Mouse (Mus musculus): ENCODE results near the gene Borcs5. TPM values are rescaled to one million over a fixed set of nuclear protein-coding genes. Genes with fewer than 3 reads are reported as not detected.

The Borcs5 gene
- polyA plus RNA-seq, 1 experiment from 2014 or later, result 20.0 TPM

DNA sequence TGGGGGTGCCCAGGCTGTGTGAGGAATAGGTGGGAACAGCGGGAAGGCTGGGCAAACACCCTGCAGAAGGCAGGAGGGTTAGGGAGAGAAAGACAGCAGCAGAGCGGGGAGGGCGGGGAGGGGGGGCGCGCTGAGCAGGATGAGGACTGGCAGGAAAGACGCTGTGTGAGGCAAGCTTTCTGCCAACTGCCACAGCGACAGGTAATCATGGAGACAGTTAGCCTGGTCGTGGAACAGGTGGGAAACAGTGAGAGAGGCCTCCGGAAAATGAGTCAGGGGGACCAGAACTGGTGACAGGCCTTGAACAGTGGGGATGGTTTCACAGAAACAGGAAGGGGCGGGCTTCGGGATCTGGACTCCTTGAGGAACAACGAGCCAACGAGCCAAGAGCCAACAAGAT lies 27.4 kb upstream of the Borcs5 start:
- no peak for ATAC-seq (replicated peaks; ENCODE audit: low FRiP score, low read depth)
- Histone ChIP-seq H3K9ac (ENCODE audit: low read depth, low read length) (no peak overlapping the region), H3K9me3 (replicated peaks; ENCODE audit: low read length) (no peaks in the 10 kb centered on the region), H3K36me3 (ENCODE audit: insufficient read depth, low read length) (no peaks in the 10 kb centered on the region), H3K4me1 (replicated peaks; ENCODE audit: insufficient read depth, low read length) (peaks cover 12% of the 10 kb centered on the region), H3K27ac (no peak overlapping the region), H3K4me3 (replicated peaks; ENCODE audit: low read depth, low read length) (no peak overlapping the region), H3K27me3 (ENCODE audit: insufficient read depth, low read length) (no peaks in the 10 kb centered on the region), H3K4me2 (ENCODE audit: low read length) (no peak overlapping the region)
- TF ChIP-seq CTCF (IDR thresholded peaks at IDR 0.05; ENCODE audit: low read depth), result no peak
- WGBS, result 80% methylated on average over 13 of the region's 13 CpGs
- no peak for DNase-seq (ENCODE audit: low spot score)

DNA sequence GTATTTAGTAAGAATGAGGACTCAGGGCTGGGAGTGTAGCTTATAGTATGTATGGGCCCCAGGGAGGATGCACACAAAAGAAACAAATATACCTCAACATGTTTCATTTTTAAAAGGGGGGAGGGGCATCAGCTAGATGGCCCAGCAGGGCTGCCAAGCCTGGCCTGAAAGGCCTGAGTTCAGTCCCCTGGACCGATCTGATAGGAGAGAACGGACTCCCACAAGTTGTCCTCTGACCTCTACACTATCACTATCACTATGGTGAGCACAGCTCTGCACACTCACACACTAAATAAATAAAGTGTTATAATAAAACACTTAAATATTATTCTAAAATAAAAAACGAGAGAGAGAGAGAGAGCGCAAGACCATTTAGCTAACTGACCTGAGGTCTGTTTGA lies 25.0 kb upstream of the Borcs5 start:
- H3K4me1 ChIP-seq (replicated peaks; ENCODE audit: insufficient read depth, low read length), result peaks cover 9% of the 10 kb centered on the region
- no peak for DNase-seq (ENCODE audit: low spot score)
- H3K36me3 ChIP-seq (ENCODE audit: insufficient read depth, low read length), result no peaks in the 10 kb centered on the region
- H3K9me3 ChIP-seq (replicated peaks; ENCODE audit: low read length), result no peaks in the 10 kb centered on the region
- ATAC-seq (replicated peaks; ENCODE audit: low FRiP score, low read depth), result 0 out of 2 replicates have a peak, but pooled peaks have one; percentile 27
- no peak overlapping the region for H3K9ac ChIP-seq (ENCODE audit: low read depth, low read length)
- H3K4me2 ChIP-seq (ENCODE audit: low read length), result peak overlapping the region; percentile 39; the same call in 1 of the 2 replicates
- no peak for TF ChIP-seq CTCF (IDR thresholded peaks at IDR 0.05; ENCODE audit: low read depth)
- no peak overlapping the region for H3K4me3 ChIP-seq (replicated peaks; ENCODE audit: low read depth, low read length)
- WGBS, result 34% methylated on average over 4 of the region's 4 CpGs
- no peaks in the 10 kb centered on the region for H3K27me3 ChIP-seq (ENCODE audit: insufficient read depth, low read length)
- H3K27ac ChIP-seq, result no peak overlapping the region

DNA sequence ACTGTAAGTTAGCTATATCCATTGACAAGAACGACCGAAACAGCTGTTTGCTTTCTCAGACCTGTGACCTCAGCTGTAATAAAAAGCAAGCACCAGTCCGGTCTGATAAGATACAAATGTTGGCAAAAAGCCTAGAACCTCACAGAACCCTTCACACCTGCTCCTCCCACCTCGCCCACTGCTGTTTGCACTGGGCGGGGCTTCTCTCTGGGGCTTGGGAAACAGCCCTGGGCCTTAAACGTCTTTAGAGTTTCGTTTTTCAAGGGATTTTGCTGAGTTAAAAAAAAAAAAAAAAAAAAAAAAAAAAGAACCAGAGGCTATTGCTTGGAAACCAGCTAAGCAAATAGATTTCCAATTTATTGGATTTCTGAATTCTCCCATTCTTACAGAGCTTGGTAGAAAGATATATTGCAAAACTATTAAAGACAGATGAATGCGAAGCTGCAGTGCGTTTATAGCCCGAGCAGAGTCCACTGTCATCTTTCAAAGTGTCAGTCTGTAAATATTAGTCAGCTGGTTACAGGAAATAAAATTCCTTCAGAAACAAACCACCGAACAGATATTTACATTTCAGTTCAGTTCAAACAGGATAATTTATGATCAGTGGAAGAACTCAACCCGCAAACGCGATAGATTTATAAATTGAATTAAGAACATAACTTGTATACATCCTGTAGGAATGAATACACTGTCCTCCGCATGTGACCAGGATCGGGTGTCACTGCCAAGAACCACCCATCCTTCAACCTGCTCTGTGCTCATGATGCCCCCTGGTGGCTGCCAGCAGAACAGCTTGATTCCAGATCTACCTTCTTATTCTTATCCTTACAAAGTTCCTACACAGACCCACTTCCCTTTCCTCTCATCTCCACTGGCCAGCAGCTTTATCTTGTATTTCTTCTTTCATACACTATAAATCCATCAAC lies 24.3 kb upstream of the Borcs5 start:
- 6% methylated on average over 16 of the region's 16 CpGs for WGBS
- ATAC-seq (replicated peaks; ENCODE audit: low FRiP score, low read depth) (peak; percentile 66), DNase-seq (ENCODE audit: low spot score) (peak; percentile 90)
- H3K9me3 ChIP-seq (replicated peaks; ENCODE audit: low read length), result no peaks in the 10 kb centered on the region
- peaks cover 8% of the 10 kb centered on the region for H3K4me1 ChIP-seq (replicated peaks; ENCODE audit: insufficient read depth, low read length)
- no peak overlapping the region for H3K27ac ChIP-seq
- H3K9ac ChIP-seq (ENCODE audit: low read depth, low read length), result no peak overlapping the region
- H3K27me3 ChIP-seq (ENCODE audit: insufficient read depth, low read length), result no peaks in the 10 kb centered on the region
- no peaks in the 10 kb centered on the region for H3K36me3 ChIP-seq (ENCODE audit: insufficient read depth, low read length)
- peak overlapping the region; percentile 39 for H3K4me2 ChIP-seq (ENCODE audit: low read length)
- H3K4me3 ChIP-seq (replicated peaks; ENCODE audit: low read depth, low read length), result no peak overlapping the region
- peak; percentile 100 for TF ChIP-seq CTCF (IDR thresholded peaks at IDR 0.05; ENCODE audit: low read depth)

DNA sequence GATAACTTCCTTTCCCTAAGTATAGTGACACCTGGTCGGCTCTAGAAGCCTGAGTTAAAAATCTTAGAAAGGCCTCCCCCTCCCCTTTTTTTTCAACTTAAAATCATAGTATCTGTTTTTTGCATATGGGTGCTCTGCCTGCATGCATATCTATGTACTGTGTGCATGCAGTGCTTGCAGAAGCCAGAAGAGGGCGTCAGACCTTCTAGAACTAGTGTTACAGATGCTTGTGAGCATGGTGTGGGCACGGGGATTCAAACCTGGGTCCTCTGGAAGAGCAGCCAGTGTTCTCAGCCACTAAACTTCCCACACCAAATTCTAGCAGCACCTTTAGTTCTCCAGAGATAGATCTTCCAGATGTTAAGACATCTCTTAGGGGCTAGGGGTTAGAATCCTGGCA lies 21.7 kb upstream of the Borcs5 start:
- DNase-seq (ENCODE audit: low spot score) (no peak), ATAC-seq (replicated peaks; ENCODE audit: low FRiP score, low read depth) (no peak)
- 53% methylated on average over 3 of the region's 3 CpGs for WGBS
- Histone ChIP-seq H3K27me3 (ENCODE audit: insufficient read depth, low read length) (no peaks in the 10 kb centered on the region), H3K36me3 (ENCODE audit: insufficient read depth, low read length) (no peaks in the 10 kb centered on the region), H3K4me3 (replicated peaks; ENCODE audit: low read depth, low read length) (no peak overlapping the region), H3K9me3 (replicated peaks; ENCODE audit: low read length) (no peaks in the 10 kb centered on the region), H3K4me2 (ENCODE audit: low read length) (no peak overlapping the region), H3K27ac (no peak overlapping the region), H3K9ac (ENCODE audit: low read depth, low read length) (no peak overlapping the region), H3K4me1 (replicated peaks; ENCODE audit: insufficient read depth, low read length) (peaks cover 4% of the 10 kb centered on the region; the same call in 1 of the 2 replicates)
- peak; percentile 31; the same call in 1 of the 2 replicates for TF ChIP-seq CTCF (IDR thresholded peaks at IDR 0.05; ENCODE audit: low read depth)

DNA sequence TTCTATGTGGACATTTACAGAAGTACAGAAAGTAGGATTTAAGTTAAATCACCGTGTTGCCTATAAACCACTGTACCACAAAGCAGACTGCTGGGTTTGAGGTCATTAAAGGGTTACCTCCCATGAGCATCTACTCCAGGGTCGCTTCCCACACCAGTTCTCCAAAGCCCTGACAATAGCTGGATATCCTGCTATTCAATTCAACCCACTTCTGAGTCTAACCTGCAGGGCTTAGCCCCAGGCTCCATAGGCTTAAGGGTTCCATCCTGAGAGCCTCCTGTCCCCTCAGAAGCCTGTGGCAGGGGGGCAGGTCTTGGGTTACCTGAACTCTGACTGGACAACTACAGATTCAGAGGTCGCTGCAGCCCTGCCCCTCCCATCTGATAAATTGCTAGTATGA lies 19.2 kb upstream of the Borcs5 start:
- 57% methylated on average over 3 of the region's 3 CpGs for WGBS
- H3K27me3 ChIP-seq (ENCODE audit: insufficient read depth, low read length), result no peaks in the 10 kb centered on the region
- ATAC-seq (replicated peaks; ENCODE audit: low FRiP score, low read depth), result no peak
- TF ChIP-seq CTCF (IDR thresholded peaks at IDR 0.05; ENCODE audit: low read depth), result no peak
- no peak overlapping the region for H3K4me2 ChIP-seq (ENCODE audit: low read length)
- H3K9me3 ChIP-seq (replicated peaks; ENCODE audit: low read length), result no peaks in the 10 kb centered on the region
- H3K4me3 ChIP-seq (replicated peaks; ENCODE audit: low read depth, low read length), result no peak overlapping the region
- no peak overlapping the region for H3K27ac ChIP-seq
- 0 out of 2 replicates have a peak, but pooled peaks cover 6% of the 10 kb centered on the region for H3K4me1 ChIP-seq (replicated peaks; ENCODE audit: insufficient read depth, low read length)
- no peaks in the 10 kb centered on the region for H3K36me3 ChIP-seq (ENCODE audit: insufficient read depth, low read length)
- no peak for DNase-seq (ENCODE audit: low spot score)
- H3K9ac ChIP-seq (ENCODE audit: low read depth, low read length), result no peak overlapping the region

DNA sequence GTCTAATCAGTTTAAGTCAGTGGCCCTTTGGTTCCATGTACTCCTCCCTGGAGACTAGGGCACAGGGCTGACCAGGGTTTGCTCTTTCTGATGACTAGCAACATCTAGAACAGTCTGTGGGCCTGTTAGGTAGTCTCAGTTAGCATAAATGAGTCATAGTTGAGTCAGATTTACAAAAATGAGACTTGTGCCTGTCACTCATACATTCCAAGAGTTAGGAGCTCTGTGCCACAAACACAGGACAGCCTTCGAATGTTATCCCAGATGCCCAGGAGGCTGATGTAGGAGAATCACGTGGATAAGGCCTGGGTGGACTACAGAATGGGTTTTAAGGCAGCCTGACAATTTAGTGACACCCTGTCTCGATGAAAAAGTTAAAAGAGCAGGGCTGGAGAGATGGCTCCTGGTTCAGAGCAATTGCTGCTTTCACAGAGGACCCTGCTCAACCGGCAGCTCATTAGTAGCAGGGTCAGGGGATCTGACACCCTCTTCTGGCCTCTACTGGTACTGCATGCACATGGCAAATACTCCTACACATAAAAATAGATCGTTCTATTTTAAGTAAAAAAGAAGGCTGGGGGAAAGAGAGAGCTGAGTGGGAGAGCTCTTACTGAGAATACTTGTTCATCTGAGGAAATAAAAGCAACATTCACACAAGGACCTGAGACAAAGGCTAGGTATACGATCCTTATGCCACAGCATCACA lies 18.3 kb upstream of the Borcs5 start:
- DNase-seq (ENCODE audit: low spot score), result peak; percentile 47
- TF ChIP-seq CTCF (IDR thresholded peaks at IDR 0.05; ENCODE audit: low read depth), result peak; percentile 70
- H3K4me2 ChIP-seq (ENCODE audit: low read length), result no peak overlapping the region
- H3K9me3 ChIP-seq (replicated peaks; ENCODE audit: low read length), result no peaks in the 10 kb centered on the region
- H3K9ac ChIP-seq (ENCODE audit: low read depth, low read length), result no peak overlapping the region
- ATAC-seq (replicated peaks; ENCODE audit: low FRiP score, low read depth), result no peak
- no peaks in the 10 kb centered on the region for H3K36me3 ChIP-seq (ENCODE audit: insufficient read depth, low read length)
- 0 out of 2 replicates have a peak, but pooled peaks cover 6% of the 10 kb centered on the region for H3K4me1 ChIP-seq (replicated peaks; ENCODE audit: insufficient read depth, low read length)
- H3K27me3 ChIP-seq (ENCODE audit: insufficient read depth, low read length), result no peaks in the 10 kb centered on the region
- WGBS, result 64% methylated on average over 6 of the region's 6 CpGs
- peak overlapping the region; percentile 48; the same call in 1 of the 2 replicates for H3K27ac ChIP-seq
- H3K4me3 ChIP-seq (replicated peaks; ENCODE audit: low read depth, low read length), result no peak overlapping the region

Measured in kidney, postnatal 0 days (tissue).